Mouse (Mus musculus) layer of hippocampus, adult 9-10 months (tissue): Measurements from ENCODE around the gene AY358078.
"Not testable (repeated sequence)": the region's sequence is repeated elsewhere in the genome, so short reads cannot be mapped to it uniquely, and the experiment has no call there.

ENCODE experiments used
- DNase-seq: peaks from one replicate; pipeline ENCODE4 v3.0.0; 2022; ENCODE audit warnings: low spot score

AY358078 gene

DNA sequence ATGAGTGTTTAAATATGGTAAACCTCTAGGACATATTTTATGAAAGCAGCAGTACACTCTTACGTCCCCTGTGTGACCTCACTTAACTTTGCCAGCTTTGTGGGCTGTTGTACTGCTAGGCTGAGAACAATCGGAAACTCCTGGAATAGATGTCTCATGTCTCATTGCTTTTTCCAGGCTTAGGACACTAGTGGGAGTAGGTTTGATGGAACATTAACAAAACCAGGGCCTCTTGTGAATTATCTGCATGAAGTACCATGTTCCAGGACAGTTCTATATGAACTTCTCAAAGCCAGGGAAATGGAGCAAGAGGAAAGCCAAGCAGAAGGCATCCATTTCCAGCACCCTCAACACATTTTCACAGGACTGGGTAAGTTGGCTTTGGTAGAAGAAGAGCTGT lies at the start of gene AY358078:
AY358078 (plus strand) TSS at position 301 of the 400 bp plus-strand sequence.
- no peak for DNase-seq

- no peak for DNase-seq
Measured at GRCm38 (mm10) chr14:51755944-51756343, 43.9 kb upstream of the AY358078 start.

DNA sequence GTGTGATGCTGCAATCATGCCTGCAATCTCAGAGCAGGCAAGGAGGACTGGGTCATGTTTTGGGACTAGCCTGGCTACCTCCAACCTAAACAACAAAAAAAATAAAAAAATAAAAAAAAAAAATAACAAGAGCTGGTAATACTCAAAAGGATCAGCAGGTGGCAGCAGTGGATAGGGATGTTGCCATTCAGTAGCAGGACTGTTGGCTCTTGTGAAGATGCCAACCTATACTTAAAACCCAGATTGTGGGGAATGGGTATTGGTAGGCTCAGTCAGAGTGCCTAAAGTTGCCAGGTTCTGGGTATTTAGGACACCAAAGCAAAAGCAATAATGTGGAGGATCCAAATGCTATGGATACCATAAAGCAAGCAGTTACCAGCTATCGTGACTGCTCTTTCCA lies 28.5 kb upstream of the AY358078 start:
- DNase-seq = not testable (repeated sequence)

- DNase-seq = no peak
Measured at GRCm38 (mm10) chr14:51773490-51773889, 26.4 kb upstream of the AY358078 start, which contains the start of gene Ang4. Gene Ang4 (minus strand): TSS chr14:51773590.

GRCm38 (mm10) chr14:51777791-51778190 lies 22.1 kb upstream of the AY358078 start:
- no peak for DNase-seq

- DNase-seq = no peak
Measured at GRCm38 (mm10) chr14:51778865-51779481, 20.9 kb upstream of the AY358078 start.

- DNase-seq = no peak
Measured at GRCm38 (mm10) chr14:51786335-51786734, 13.5 kb upstream of the AY358078 start.

DNA sequence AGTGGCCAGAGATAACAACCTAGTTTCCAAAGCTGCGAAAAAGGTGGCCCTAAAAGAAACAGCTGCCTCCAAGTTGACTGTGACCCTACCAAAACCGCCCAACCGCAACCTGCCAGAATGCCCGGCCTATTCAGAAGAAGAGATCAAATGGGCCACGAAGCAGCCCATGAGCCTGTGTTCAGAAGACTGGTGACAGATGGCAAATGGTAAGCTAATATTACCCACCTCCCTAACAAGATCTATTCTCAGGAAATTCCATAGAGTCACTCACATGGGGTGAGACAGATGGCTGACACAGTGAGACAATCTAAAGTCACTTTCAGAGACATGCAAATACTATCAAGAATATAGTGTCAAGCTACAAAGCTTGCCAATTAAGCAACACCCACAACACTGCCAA lies 12.8 kb upstream of the AY358078 start:
- DNase-seq = no peak

DNA sequence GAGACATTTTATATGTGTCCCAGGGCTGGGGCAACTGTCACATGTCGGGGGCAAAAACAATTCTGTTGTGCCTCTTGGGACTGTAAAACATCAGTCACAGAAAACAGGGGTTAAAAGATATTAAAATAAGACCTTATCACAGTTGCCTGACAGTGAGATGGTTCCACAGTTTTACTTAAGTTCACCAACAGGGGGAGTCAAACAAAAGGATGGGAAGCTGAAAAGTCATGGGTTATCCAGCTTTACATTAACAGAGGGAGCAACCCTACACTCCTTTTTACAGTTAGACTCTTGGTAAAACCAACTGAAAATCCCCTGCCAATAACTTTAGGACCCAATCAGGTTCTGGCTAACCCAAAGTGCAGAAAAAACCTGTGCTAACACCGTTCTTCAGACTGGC lies 10.7 kb upstream of the AY358078 start:
- no peak for DNase-seq

GRCm38 (mm10) chr14:51794106-51794505 lies 5.7 kb upstream of the AY358078 start:
- no peak for DNase-seq

DNA sequence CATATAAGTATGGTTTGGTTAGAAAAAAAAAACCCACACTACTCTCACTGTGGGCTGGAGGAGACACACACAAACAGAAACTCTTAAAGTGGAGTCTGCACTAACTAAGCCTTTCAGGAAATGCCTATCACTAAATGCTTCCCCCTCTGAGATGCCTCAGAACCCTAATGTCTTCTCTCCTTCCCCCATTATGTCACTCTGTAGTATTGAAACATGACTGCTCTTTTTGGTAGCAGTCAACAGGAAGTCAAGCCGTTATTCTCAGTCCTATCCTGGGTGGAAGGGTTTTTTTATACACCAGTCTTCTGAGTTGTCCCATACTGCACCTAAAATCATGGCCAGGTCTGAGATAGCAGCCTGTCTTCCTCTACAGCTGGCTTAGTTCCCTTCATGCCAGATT lies 26.8 kb downstream of the AY358078 start:
- DNase-seq = no peak

- not testable (repeated sequence) for DNase-seq
Measured at GRCm38 (mm10) chr14:51827842-51828241, 28.0 kb downstream of the AY358078 start.

- DNase-seq = no peak
Measured at GRCm38 (mm10) chr14:51829188-51829587, 29.3 kb downstream of the AY358078 start.

GRCm38 (mm10) chr14:51838480-51838879 lies 38.6 kb downstream of the AY358078 start:
- DNase-seq = not testable (repeated sequence)

- no peak for DNase-seq
Measured at GRCm38 (mm10) chr14:51842250-51842649, 42.4 kb downstream of the AY358078 start.

GRCm38 (mm10) chr14:51842781-51843180 lies 42.9 kb downstream of the AY358078 start:
- DNase-seq = no peak

DNA sequence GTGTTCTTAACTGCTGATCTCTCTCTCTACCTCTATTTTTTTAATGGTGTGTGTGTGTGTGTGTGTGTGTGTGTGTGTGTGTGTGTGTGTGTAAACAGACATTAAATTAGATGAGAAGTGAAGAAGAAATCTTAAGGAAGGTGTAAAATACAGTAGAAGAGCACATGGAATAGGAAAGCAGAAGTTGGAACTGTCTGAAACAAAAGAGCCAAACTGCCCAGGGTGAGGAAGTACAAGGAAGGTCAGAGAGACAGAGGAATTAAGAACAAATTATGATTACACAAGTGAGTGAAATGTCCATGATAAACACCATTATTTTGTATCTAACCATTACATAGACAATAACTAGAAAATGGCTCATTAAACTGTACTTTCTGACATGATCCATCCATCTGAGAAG lies 44.0 kb downstream of the AY358078 start:
- no peak for DNase-seq

DNA sequence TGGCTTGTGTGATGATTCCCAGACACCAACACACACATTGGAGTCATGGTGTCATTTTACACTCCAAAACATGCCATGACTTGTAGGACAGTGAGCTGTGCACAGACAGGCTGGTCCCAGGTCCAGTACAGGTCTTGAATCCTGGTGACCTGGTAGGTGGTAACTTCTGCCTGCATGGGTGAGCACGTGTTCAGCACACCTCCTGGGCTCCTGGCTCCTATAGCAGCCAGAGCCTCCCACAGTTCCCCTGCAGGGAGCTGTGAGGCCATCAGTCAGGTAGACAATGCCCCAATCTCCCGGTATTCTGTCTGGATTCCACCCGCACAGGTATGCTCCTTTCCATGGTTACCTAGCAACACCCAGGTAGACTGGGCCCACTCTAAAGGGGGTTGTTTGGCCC lies 46.7 kb downstream of the AY358078 start:
- DNase-seq = no peak

DNA sequence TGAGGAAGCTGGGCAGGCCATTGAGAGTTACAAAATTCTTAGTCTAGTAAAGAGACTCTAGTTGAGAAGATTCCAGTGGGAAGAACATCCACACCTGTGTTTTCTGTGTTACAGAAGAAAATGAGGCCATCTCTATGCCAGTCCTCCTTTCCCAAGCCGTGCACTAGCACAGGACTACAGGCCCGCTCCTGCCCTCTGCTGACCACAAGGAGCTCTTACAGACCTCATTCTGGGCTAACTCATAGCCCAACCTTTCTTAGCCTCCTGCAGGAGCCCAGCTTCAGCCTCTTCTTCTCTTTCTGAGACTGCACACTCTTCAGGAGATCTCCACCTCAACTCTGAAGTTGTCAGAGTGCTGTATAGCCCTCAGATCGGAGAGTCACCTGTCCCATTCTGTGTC lies 51.2 kb downstream of the AY358078 start:
- not testable (repeated sequence) for DNase-seq

- DNase-seq = no peak
Measured at GRCm38 (mm10) chr14:51853399-51853798, 53.6 kb downstream of the AY358078 start, which contains the start of gene Ear6. Gene Ear6 (plus strand): TSS chr14:51853699.

DNA sequence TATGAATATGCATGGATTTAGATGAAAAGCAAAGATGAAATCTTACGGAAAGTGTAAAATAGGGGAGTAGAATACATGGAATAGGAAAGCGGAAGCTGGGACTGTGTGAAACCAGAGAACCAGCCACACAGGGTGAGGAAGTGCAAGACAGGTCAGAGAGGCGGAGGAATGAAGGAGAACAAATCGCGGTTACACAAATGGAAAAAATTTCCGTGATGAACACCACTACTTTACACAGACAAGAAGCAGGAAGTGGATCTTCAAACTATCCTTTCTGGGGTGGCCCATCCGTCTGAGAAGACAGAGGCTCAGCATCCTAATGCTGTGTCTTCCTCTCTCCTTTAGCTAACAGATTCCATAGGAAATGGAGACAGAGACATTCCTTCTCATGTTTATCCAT lies 55.4 kb downstream of the AY358078 start:
- not testable (repeated sequence) for DNase-seq

- not testable (repeated sequence) for DNase-seq
Measured at GRCm38 (mm10) chr14:51863603-51864002, 63.8 kb downstream of the AY358078 start.

DNA sequence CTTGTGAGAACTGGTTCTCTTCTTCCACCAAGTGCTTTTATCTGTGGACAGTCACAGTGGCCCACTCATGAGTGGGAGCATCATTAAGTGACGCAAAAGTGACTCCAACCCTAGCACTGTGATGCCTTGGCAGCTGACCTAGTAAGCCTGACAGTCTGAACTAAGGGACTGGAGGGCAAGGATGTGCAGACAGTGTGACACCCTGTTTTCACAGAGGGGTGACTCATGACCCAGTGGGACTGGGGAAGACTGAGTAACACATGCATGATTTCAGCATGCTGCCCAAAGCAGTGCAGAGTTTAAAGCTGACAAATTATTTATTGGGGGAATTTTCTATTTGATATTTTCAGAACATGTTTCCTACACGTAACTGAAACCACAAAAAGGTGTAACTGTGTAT lies 70.9 kb downstream of the AY358078 start:
- DNase-seq = no peak

GRCm38 (mm10) chr14:51871741-51872140 lies 71.9 kb downstream of the AY358078 start:
- DNase-seq = no peak
